Mouse (Mus musculus): Measurements from ENCODE around the gene Sycp1. TPM values are rescaled to one million over a fixed set of nuclear protein-coding genes. Genes with fewer than 3 reads are reported as not detected.

The Sycp1 gene
- total RNA-seq, 1 experiment, result 2.8 TPM

DNA sequence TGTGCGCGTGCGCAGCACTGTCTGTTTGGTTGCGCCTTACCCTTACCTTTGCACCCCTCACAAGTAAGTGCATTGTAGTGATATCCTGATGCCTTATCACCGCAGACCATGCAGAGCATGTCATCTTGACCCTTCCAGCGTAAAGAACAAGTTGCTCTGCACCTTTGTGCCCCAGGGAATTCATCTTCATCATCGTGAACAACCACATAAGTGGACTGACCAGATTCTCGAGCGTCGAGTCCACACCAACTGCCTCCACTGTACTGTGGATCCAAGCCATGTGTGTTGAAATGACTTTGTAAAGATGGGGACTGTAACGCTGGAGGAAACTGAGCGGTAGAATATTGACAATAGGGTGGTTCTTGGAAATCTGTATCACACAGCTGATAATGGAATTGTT lies 18.6 kb upstream of the Sycp1 start:
- TF ChIP-seq MAFK (IDR thresholded peaks at IDR 0.05; ENCODE audit: insufficient read depth, low read depth, low read length) (no peak), CHD2 (IDR thresholded peaks at IDR 0.05; ENCODE audit: low read depth, low read length) (no peak), ZNF384 (IDR thresholded peaks at IDR 0.05; ENCODE audit: low read depth, low read length) (no peak), ZC3H11A (IDR thresholded peaks at IDR 0.05; ENCODE audit: borderline replicate concordance, low read depth, low read length) (no peak), HCFC1 (IDR thresholded peaks at IDR 0.05; ENCODE audit: borderline replicate concordance, insufficient read depth, low read length) (no peak)
- no peak overlapping the region for H3K9ac ChIP-seq (ENCODE audit: insufficient read depth, low read depth, low read length, poor library complexity, severe bottlenecking)
- in situ Hi-C loops (cut with MboI; ENCODE audit: low sequenced_read_pairs in 2 of 2, unreplicated experiment in 2 of 2), result no loop called here
- no peak for DNase-seq (ENCODE audit: low read depth, low spot score)
- H3K9me3 ChIP-seq (ENCODE audit: control insufficient read depth, insufficient read depth, low read depth, low read length), result no peaks in the 10 kb centered on the region
- no peaks in the 10 kb centered on the region for H3K4me1 ChIP-seq (ENCODE audit: control insufficient read depth in 2 of 2, insufficient read depth in 2 of 2, low read length in 2 of 2, poor library complexity in 1 of 2)
- no peak overlapping the region for H3K4me3 ChIP-seq (ENCODE audit: insufficient read depth in 1 of 2, low read depth in 1 of 2, low read length in 2 of 2, poor library complexity in 1 of 2, severe bottlenecking in 1 of 2)
- no peak overlapping the region for H3K27ac ChIP-seq (ENCODE audit: insufficient read depth, low read depth, low read length, poor library complexity, severe bottlenecking)
- no peaks in the 10 kb centered on the region for H3K36me3 ChIP-seq (ENCODE audit: control insufficient read depth, insufficient read depth, low read length, poor library complexity, severe bottlenecking)

DNA sequence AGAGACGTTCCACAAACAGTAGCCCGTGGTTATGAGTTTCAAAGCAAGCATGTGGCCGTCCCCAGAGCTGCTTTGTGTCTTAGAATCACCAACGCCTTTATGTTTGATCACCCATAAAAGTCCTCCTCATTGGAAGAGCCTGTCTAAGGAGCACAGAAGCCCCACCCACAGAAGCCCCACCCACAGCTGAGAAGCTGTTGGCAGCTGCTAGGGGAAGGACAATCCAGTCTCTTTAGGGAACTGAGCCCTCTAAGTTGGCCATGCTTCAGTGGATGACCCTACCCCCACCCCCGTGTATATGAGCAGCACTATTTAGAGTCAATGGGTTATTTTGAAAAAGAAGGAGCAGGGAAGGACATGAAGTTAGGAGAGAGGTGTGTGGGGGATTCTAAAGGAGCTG lies 11.0 kb upstream of the Sycp1 start:
- no peak overlapping the region for H3K4me3 ChIP-seq (ENCODE audit: insufficient read depth in 1 of 2, low read depth in 1 of 2, low read length in 2 of 2, poor library complexity in 1 of 2, severe bottlenecking in 1 of 2)
- DNase-seq (ENCODE audit: low read depth, low spot score), result no peak
- H3K9me3 ChIP-seq (ENCODE audit: control insufficient read depth, insufficient read depth, low read depth, low read length), result no peaks in the 10 kb centered on the region
- H3K9ac ChIP-seq (ENCODE audit: insufficient read depth, low read depth, low read length, poor library complexity, severe bottlenecking), result no peak overlapping the region
- no peaks in the 10 kb centered on the region for H3K4me1 ChIP-seq (ENCODE audit: control insufficient read depth in 2 of 2, insufficient read depth in 2 of 2, low read length in 2 of 2, poor library complexity in 1 of 2)
- no peak for TF ChIP-seq CHD2 (IDR thresholded peaks at IDR 0.05; ENCODE audit: low read depth, low read length)
- no peaks in the 10 kb centered on the region for H3K36me3 ChIP-seq (ENCODE audit: control insufficient read depth, insufficient read depth, low read length, poor library complexity, severe bottlenecking)
- in situ Hi-C loops (cut with MboI; ENCODE audit: low sequenced_read_pairs in 2 of 2, unreplicated experiment in 2 of 2), result no loop called here
- H3K27ac ChIP-seq (ENCODE audit: insufficient read depth, low read depth, low read length, poor library complexity, severe bottlenecking), result no peak overlapping the region

DNA sequence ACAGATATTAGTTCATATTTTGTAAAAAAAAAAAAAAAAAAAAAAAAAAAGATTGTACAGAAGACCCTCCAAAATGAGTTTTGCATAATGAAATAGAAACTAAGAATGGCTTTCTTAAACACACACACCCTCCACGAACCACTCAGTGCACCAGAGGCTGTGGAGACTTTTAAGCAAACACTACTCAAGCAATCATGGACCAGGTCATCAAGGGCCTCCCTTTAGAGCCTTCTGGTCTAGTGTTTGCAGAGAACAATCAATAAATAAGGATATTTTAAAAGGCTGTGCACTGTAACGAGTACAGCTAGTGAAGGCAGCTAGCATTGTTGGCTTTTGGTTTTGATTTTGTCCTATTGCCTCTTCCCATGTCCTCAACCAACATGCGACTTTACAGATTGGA lies 10.4 kb upstream of the Sycp1 start:
- in situ Hi-C loops (cut with MboI; ENCODE audit: low sequenced_read_pairs in 2 of 2, unreplicated experiment in 2 of 2), result no loop called here
- TF ChIP-seq CHD2 (IDR thresholded peaks at IDR 0.05; ENCODE audit: low read depth, low read length) (no peak), MAFK (IDR thresholded peaks at IDR 0.05; ENCODE audit: insufficient read depth, low read depth, low read length) (no peak), HCFC1 (IDR thresholded peaks at IDR 0.05; ENCODE audit: borderline replicate concordance, insufficient read depth, low read length) (no peak), ZC3H11A (IDR thresholded peaks at IDR 0.05; ENCODE audit: borderline replicate concordance, low read depth, low read length) (no peak), ZNF384 (IDR thresholded peaks at IDR 0.05; ENCODE audit: low read depth, low read length) (no peak)

DNA sequence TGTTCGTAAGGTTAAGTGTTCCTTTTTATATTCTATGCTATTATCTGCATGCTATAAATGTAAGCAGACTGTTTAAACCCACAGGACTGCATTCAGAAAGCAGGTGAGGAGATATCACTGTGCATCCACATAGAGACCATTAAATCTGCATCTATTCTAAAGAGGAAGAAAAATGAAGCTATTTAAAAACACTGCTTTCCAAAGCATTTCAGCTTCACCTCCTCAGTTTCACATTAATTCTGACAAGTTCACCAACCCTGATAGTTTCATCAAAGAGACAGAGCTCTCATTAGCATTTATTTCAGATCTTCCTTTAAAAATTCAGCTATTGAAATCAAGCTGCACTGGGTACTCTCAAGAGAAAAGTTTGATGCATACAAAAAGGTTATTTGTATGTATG lies 2.2 kb upstream of the Sycp1 start:
- Histone ChIP-seq H3K4me3 (ENCODE audit: insufficient read depth in 1 of 2, low read depth in 1 of 2, low read length in 2 of 2, poor library complexity in 1 of 2, severe bottlenecking in 1 of 2) (no peak overlapping the region), H3K4me1 (ENCODE audit: control insufficient read depth in 2 of 2, insufficient read depth in 2 of 2, low read length in 2 of 2, poor library complexity in 1 of 2) (no peaks in the 10 kb centered on the region), H3K36me3 (ENCODE audit: control insufficient read depth, insufficient read depth, low read length, poor library complexity, severe bottlenecking) (no peaks in the 10 kb centered on the region), H3K9ac (ENCODE audit: insufficient read depth, low read depth, low read length, poor library complexity, severe bottlenecking) (no peak overlapping the region), H3K9me3 (ENCODE audit: control insufficient read depth, insufficient read depth, low read depth, low read length) (no peaks in the 10 kb centered on the region), H3K27ac (ENCODE audit: insufficient read depth, low read depth, low read length, poor library complexity, severe bottlenecking) (no peak overlapping the region)
- TF ChIP-seq ZNF384 (IDR thresholded peaks at IDR 0.05; ENCODE audit: low read depth, low read length), result no peak
- TF ChIP-seq CHD2 (IDR thresholded peaks at IDR 0.05; ENCODE audit: low read depth, low read length), result no peak
- TF ChIP-seq ZC3H11A (IDR thresholded peaks at IDR 0.05; ENCODE audit: borderline replicate concordance, low read depth, low read length), result no peak
- no peak for TF ChIP-seq MAFK (IDR thresholded peaks at IDR 0.05; ENCODE audit: insufficient read depth, low read depth, low read length)
- TF ChIP-seq HCFC1 (IDR thresholded peaks at IDR 0.05; ENCODE audit: borderline replicate concordance, insufficient read depth, low read length), result no peak
- in situ Hi-C loops (cut with MboI; ENCODE audit: low sequenced_read_pairs in 2 of 2, unreplicated experiment in 2 of 2), result no loop called here
- DNase-seq (ENCODE audit: low read depth, low spot score), result no peak

More for the DNA sequence above, 10.4 kb upstream of the Sycp1 start:
- H3K36me3 ChIP-seq (ENCODE audit: control insufficient read depth, insufficient read depth, low read length, poor library complexity, severe bottlenecking), result no peaks in the 10 kb centered on the region
- H3K9me3 ChIP-seq (ENCODE audit: control insufficient read depth, insufficient read depth, low read depth, low read length), result no peaks in the 10 kb centered on the region
- no peak for DNase-seq (ENCODE audit: low read depth, low spot score)
- H3K4me1 ChIP-seq (ENCODE audit: control insufficient read depth in 2 of 2, insufficient read depth in 2 of 2, low read length in 2 of 2, poor library complexity in 1 of 2), result no peaks in the 10 kb centered on the region
- H3K4me3 ChIP-seq (ENCODE audit: insufficient read depth in 1 of 2, low read depth in 1 of 2, low read length in 2 of 2, poor library complexity in 1 of 2, severe bottlenecking in 1 of 2), result no peak overlapping the region
- no peak overlapping the region for H3K9ac ChIP-seq (ENCODE audit: insufficient read depth, low read depth, low read length, poor library complexity, severe bottlenecking)
- H3K27ac ChIP-seq (ENCODE audit: insufficient read depth, low read depth, low read length, poor library complexity, severe bottlenecking), result no peak overlapping the region

DNA sequence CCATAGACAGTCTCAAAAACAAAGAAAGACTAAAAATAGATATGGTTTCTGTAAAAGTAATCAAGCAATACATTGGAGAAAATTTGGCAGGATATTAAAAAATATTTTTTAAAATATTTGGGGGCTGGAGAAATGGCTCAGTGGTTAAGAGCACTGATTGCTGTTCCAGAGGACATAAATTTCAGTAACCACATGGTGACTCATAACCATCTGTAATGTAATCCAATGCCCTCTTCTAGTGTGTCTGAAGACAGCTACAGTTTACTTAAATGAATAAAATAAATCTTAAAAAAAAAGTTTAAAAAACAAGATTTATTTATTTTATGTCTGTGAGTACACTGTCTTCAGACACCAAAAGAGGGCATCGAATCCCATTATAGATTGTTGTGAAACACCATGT lies 36.8 kb downstream of the Sycp1 start:
- no peak overlapping the region for H3K4me3 ChIP-seq (ENCODE audit: insufficient read depth in 1 of 2, low read depth in 1 of 2, low read length in 2 of 2, poor library complexity in 1 of 2, severe bottlenecking in 1 of 2)
- DNase-seq (ENCODE audit: low read depth, low spot score), result no peak
- H3K36me3 ChIP-seq (ENCODE audit: control insufficient read depth, insufficient read depth, low read length, poor library complexity, severe bottlenecking), result no peaks in the 10 kb centered on the region
- H3K27ac ChIP-seq (ENCODE audit: insufficient read depth, low read depth, low read length, poor library complexity, severe bottlenecking), result no peak overlapping the region
- TF ChIP-seq CHD2 (IDR thresholded peaks at IDR 0.05; ENCODE audit: low read depth, low read length) (no peak), MAFK (IDR thresholded peaks at IDR 0.05; ENCODE audit: insufficient read depth, low read depth, low read length) (no peak), HCFC1 (IDR thresholded peaks at IDR 0.05; ENCODE audit: borderline replicate concordance, insufficient read depth, low read length) (no peak), ZNF384 (IDR thresholded peaks at IDR 0.05; ENCODE audit: low read depth, low read length) (no peak), ZC3H11A (IDR thresholded peaks at IDR 0.05; ENCODE audit: borderline replicate concordance, low read depth, low read length) (no peak)
- H3K9ac ChIP-seq (ENCODE audit: insufficient read depth, low read depth, low read length, poor library complexity, severe bottlenecking), result no peak overlapping the region
- H3K4me1 ChIP-seq (ENCODE audit: control insufficient read depth in 2 of 2, insufficient read depth in 2 of 2, low read length in 2 of 2, poor library complexity in 1 of 2), result no peaks in the 10 kb centered on the region
- no peaks in the 10 kb centered on the region for H3K9me3 ChIP-seq (ENCODE audit: control insufficient read depth, insufficient read depth, low read depth, low read length)
- in situ Hi-C loops (cut with MboI; ENCODE audit: low sequenced_read_pairs in 2 of 2, unreplicated experiment in 2 of 2), result no loop called here

All from ES-E14 (cell line).